Mouse (Mus musculus) small intestine, adult 2 months (tissue): ENCODE measurements around the gene Gabbr2.
"Not testable (repeated sequence)": the region's sequence is repeated elsewhere in the genome, so short reads cannot be mapped to it uniquely, and the experiment has no call there.

Experiments
- CTCF ChIP-seq: fragments of 200-500 bp; IDR thresholded peaks from 2 replicates; pipeline ENCODE4 v1.5.1; 2012; ENCODE audit warnings: low read depth, mild to moderate bottlenecking, control low read depth, inconsistent platforms, low read length, moderate library complexity, mixed read lengths; ENCODE audit not compliant: insufficient replicate concordance, insufficient read length; ENCODE audit errors: extremely low read depth
- POLR2A ChIP-seq: fragments of 200-500 bp; IDR thresholded peaks from 2 replicates; pipeline ENCODE4 v1.6.1; 2012; ENCODE audit warnings: low read depth, mild to moderate bottlenecking, control low read depth, inconsistent platforms, low read length, moderate library complexity

DNA sequence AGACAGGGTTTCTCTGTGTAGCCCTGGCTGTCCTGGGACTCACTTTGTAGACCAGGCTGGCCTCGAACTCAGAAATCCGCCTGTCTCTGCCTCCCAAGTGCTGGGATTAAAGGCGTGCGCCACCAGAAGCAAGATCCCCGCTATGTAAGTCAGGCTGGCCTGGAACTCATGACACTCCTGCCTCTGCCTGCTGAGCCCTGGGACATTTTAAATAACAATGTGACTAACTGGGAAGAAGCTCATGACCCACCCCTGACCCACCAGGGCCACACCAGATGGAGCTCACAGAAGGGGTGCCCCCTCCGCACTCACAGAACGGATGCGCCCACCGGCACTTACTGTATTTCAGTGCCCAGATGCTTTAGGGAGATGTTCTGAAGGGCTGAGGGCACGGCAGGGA lies 354.4 kb downstream of the Gabbr2 start:
- not testable (repeated sequence) for TF ChIP-seq POLR2A, CTCF
